Mouse (Mus musculus): ENCODE measurements at regions not wholly inside any gene's neighbourhood (a gene's known extent, or its start where the extent isn't known, plus 50 kb on each side); places are given as distances from the start of the nearest gene placed in this dataset.

DNA sequence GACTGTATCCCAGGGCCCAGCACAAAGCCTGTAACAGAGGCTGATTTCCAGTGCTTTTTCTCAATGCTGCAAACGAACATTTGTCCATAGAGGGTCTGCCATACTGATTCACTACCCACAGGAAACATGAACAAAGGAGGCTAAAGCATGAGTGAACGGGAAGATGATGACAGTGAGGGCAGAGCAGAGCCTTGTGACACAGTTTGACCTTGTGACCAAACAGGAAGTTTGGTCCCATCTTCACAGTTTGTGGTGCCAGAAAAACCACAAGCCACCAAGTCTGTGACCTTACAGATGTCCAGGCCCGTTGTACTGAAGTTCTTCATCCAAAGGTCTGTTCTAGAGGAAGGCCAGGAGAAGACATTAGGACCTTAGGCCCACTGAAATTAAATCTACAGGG lies 974.4 kb downstream of the Epha4 start:
- no peak for TF ChIP-seq CTCF (IDR thresholded peaks at IDR 0.05; ENCODE audit: extremely low read depth, insufficient read depth, insufficient read length, insufficient replicate concordance)
- no peak for TF ChIP-seq POLR2A (IDR thresholded peaks at IDR 0.05; ENCODE audit: low read depth, low read length)

All from spleen, adult 2 months (tissue).